Mouse (Mus musculus): Measurements from ENCODE around the gene Kctd18.

The Kctd18 gene

DNA sequence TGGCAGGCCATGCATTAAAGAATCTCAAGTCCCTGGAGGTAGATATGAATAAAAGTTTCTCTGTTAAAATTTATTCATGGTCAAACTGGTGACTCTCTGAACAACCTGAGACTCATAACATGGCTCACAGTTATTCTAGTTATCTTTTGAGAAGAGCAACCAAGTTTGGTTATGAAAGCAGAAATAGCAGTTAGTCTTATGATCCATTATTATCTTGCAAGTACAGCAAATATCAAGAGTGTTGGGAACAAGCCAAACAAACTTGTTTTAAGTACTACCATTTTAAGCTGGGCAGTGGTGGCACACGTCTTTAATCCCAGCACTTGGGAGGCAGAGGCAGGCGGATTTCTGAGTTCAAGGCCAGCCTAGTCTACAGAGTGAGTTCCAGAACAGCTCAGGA, 27.5 kb downstream of the Kctd18 start:
- DNase-seq (ENCODE audit: low spot score) = no peak

DNA sequence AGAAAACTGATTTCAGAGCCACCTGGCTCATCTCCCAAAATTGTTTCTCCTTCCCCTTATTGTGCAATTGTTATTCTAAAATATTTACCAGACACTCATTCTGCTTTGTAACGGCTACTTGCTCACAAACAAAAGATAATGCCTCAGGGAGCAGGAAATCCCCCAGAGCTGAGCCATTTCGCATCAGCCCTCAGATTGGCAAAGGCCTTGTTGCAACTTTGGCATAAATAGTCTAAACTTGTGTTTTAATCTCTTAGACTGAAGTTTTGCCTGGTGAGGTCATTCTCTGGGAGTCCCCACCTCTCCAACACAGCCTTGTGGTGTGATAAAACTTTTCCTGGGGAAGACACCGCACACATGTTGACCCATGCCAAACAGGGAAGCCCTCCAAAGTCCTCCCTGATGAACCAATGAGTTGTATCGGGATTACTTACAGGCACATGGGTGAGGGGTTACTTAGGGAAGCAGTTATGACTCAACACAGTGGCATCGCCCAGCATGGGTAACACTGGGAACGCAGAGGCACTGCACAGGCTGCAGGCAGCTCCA, 29.6 kb downstream of the Kctd18 start:
- peak; percentile 92 for DNase-seq (ENCODE audit: low spot score)

DNA sequence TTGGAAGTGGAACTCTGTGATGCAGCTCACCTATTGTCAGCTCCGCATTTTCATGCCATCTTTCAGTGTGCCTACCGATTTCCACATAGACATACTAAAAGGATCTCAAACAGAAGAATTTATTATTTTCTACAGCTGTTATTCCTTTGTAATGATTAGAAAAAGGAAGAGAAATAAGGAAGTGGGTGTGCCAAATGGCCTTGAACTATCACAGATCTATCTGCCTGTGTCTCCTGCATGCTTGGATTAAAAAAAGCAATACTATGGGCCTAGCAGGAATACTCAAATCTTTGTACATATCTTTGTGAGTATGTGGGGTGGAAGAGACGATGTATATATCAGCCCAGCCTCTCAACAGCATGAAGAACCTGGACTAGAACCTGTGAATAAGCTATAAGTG, 41.9 kb downstream of the Kctd18 start:
- no peak for DNase-seq (ENCODE audit: low spot score)

DNA sequence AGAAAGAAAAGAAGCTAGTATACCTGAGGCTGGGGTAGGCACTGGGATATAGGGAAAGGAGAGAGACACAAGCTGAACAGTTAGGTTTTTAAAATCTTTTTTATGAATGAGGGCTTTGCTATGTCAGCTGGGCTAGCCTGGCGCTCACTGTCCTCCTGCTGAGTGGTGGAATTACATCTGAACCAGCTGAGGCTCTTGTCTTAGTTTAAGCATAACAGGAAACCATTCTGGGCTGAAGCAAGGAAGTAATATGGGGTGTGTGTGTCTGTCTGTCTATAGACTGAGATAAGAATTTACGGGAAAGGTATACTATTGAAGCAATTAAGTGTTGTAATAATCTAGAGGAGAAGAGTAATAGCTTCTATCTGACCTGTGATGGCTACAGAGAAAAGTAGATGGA, 47.2 kb downstream of the Kctd18 start:
- no peak for DNase-seq (ENCODE audit: low spot score)

DNA sequence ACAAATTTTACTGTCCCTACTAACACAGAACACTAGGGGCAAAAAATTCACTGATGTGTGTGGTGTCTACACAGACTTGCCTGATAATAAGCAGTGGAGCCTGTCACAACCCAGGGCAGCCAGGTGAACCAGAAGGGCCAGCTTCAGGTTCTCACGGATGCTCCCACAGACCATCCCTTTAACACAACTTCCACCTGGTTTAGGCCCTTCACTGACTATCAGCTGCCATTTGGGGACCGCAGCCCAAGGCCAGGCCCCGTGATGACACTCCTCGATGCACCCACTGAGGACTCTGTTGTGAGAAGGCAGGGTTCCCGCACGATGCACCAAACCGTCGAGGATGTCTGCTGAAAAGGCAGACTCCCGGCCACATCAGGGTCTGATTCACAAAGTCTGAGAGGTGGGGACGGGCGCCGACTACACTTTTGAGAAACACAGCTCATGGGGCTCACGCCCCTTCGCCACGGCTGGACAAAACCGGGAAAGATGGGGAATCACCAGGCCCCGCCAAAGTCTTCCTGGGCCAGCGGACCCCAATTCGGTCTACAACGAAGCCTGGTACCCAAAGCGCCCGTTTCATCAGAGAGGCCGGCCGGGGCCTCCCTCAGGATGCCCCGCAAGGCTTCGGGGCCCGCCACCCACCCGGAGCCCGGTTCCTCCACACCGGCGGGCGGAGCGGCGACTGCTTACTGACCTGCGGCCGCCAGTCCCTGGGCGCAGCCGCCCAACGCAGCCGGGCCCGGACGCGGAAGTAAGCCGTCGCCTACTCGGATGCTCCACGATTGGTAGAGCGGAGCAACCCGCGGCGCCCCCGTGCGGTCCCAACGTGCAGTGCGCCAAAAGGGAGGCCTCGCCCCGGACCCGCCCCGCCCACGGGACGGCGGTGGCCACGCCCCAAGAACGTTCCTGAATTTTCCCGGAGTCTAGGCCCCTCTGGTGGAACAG, 49.2 kb downstream of the Kctd18 start:
- DNase-seq (ENCODE audit: low spot score) = peak; percentile 94

DNA sequence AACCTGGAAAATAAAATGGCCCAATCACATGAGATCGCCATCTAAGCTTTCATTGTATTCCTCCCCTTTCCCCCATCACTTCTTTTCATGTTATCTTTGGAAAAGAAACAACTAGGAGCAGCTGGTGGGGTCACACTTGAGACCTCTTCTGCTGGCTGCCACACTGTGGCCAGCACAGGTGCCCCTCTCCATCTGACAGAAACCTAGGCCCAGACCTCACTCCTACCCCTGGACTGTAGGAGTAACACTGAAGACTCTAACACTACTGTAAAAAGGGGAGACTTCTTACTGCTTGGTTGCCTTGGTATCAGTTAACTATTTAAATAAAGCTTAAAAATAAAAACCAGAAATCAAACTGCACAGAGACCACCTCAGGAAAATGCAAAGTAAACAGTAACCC, 63.0 kb downstream of the Kctd18 start:
- DNase-seq (ENCODE audit: low spot score) = no peak

DNA sequence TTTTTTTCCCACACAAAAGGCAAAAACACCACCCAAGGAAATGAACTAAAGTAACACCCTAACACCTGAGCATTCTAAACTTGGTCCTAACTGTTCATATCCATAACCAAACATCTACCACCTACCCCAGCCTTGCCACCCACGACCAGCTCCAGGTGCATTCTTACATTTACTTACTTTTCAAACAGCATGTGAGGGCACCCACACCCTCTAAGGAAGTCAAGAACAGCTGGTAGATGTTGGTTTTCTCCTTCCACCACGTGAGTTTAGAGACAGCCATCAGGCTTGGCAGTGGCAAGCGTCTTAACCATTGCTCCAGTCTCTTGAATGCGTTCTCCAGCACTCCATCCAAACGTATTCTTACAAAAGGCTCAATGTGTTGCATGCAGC, 64.4 kb downstream of the Kctd18 start:
- DNase-seq (ENCODE audit: low spot score) = no peak

DNA sequence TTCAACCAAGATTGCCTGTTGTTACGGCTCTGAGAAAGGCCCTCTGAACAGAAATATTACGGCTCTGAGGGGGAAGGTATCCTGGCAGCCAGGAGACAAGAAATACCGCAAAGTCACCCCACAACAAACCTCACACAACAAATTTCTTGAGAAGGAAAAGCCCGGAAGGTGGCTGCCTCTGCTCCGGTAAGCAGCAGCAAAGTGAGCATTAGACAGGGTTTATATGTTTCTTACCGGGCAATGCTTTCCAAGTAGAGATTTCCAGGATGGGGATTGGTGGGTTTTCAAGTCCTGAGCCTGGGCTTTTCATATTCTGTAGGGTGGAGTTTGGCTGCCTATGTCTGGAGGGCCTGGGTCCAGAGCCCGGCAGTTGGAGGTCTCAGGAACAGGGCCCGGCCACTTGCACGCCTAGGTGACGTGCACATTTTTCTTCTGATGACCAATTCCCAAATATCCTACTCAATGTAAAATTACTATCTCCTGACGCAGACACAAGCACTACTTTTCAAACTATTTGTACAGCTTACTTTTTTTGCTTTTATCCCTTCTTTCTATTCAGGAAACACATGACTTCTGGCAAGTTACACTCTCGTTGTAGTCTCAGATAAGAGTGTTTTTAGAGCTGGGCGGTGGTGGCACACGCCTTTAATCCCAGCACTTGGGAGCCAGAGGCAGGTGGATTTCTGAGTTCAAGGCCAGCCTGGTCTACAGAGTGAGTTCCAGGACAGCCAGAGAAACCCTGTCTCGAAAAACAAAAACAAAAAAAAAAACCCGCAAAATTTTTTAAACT, 65.0 kb downstream of the Kctd18 start:
- no peak for DNase-seq (ENCODE audit: low spot score)

DNA sequence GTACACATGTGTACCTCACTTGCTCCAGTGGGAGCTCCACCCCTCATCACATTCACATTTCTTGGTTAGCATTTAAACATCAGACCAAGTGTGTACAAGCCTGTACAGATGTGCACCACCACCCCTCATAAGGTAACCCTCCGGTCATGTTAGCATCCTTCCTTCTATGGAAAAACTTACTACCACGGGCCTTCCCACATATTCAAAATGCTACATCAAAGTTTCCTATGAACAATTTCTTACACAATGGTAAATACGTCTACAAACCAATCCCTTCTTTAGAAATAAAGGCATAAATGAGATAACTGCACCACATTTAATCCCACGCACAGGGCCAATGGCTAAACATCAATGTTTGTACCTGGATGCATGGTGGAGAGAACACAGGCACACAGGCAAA, 66.2 kb downstream of the Kctd18 start:
- no peak for DNase-seq (ENCODE audit: low spot score)

DNA sequence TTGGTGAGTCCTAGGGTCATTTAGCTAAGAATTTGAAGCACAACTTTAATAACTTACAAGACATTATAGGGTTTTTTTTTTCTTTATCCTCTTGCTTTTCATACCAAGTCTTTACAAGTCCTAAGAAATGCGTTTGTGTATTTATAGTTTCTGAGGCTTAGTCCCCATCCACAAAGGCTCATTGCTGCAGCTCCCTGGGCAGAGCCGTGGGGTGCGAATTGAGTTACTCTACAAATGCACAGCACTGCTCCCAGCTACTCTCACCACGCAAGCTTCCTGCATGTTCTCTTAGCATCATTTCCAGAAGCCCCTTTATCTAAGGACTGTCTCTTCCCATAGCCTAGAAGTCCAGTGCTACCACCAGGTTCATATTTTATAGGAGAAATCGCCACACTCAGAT, 69.0 kb downstream of the Kctd18 start:
- DNase-seq (ENCODE audit: low spot score) = no peak

DNA sequence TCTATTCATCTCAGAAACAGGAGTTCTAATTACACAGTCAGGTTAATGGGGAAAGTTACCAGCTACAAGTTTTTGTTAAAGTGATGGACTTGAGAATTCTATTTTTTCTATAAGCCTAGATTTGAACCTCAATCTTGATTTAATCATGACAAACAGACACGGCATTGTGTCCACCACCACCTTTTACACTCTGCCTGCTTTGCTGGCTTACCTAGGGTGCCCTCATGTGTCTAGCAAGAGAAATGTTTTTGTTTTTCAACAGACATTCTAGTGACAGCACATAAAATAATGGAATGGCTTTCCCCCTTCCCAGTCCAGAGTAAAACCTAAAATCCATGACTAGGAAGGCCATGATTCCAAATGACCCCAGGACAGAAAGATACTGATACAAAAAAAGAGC, 69.6 kb downstream of the Kctd18 start:
- peak; percentile 39 for DNase-seq (ENCODE audit: low spot score)

DNA sequence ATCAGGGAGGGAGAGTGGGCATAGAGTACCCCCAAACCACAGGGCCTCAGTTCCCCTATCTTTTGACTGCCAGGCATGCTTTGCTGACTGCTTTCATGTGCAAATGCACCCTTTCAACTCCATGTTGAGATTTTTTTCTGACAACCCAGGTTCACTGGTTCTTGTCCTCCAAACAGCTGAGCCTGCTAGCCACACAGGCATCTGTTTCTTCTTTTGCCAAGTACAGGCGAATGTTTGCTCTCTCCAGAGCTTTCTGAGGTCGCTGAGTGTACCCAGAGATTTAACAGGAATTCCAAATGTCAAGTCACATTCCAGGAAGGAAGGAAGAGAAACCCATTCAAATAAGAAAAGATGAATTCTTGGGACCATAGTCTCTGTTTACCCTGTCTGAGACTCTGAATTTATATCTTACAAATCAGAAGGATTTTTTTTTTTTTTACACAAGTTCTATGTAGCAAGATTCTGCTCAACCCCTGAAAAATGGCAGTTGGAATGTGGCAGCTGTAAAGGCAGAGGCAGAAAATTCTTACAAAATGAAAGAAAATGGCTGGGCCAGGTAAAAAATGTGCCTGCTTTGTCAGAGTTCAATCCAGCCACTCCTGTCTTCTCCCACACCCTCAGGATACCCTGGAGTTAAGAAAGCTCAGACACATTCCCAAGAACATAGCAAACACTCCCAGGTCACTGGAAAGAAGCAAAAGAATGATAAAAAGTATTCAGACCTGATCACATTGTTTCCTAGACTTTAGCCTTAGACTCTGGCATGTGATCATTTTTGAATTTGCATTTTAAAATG, 71.0 kb downstream of the Kctd18 start:
- no peak for DNase-seq (ENCODE audit: low spot score)

DNA sequence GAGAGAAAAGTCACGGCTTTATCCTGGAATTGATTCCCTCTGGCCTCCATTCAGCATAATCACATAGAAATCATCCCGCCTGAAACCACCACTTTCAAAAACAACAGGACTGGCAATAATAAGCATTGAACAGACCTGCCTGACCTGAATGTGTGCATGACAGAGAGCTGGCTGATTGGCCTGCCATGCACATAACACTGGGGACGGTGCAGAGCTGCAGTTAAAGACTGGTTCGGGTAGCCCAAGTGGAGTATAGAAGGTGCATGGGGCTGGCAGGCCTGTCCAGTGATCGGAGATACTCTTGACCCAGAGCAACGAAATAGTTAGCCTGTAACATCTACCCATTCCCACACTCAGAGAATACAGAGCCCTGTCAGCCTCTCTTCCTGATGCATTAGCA, 76.5 kb downstream of the Kctd18 start:
- DNase-seq (ENCODE audit: low spot score) = no peak

DNA sequence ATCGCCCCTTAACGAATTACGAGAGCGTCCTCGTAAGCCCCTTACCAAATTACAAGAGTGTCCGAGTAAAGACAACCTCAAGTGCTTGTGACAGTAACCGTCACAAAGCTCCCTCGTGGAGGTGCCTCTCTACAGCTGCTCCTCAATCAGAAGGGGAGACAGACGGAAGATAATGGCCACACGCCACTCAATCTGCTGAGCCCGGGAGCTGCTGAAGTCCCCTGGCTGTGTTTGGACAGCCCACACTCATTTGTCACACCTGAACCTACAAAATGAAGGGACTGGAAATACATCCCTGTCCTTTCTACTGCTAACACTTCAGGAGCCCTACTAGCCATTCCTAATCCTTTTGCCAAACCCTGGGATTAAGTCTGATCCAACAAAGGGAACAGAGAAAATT, 77.0 kb downstream of the Kctd18 start:
- DNase-seq (ENCODE audit: low spot score) = no peak

DNA sequence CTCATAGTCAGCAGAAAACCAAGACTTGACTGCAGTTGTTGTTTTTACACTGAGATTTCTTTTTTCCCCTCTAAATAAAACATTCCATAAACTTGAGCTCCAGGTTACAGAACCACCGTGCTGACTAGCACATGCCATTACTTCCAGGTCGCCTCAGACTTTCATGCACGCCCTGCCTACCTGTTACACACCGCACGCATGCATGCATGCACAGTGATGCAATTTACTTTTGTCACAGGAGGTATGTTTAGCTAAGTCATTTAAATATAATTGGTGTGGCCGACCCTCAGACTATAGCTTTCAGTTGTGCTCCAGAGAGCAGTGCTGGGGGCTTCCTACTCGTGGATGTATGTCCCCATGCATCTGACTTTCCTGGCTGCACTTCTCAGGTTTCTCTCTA, 77.7 kb downstream of the Kctd18 start:
- DNase-seq (ENCODE audit: low spot score) = no peak

DNA sequence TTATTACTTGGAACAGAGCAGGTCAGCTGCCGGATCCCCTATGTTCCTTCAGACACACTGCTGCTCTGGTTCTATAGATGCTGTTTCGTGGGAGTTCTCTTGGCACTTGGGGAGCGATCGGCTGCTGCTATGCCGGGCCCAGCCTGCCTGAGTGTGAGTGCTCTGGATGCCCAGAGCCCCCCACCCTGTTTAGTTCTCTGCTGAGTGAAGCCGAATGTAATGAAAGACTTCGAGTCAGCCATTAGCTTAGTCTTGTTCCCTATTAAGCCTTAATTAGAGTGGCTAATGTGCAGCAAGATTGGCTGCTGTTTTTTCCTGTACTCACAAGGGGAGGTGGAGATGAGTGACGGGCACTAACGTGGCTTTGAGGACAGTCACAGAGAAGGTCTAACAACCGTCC, 78.1 kb downstream of the Kctd18 start:
- no peak for DNase-seq (ENCODE audit: low spot score)

DNA sequence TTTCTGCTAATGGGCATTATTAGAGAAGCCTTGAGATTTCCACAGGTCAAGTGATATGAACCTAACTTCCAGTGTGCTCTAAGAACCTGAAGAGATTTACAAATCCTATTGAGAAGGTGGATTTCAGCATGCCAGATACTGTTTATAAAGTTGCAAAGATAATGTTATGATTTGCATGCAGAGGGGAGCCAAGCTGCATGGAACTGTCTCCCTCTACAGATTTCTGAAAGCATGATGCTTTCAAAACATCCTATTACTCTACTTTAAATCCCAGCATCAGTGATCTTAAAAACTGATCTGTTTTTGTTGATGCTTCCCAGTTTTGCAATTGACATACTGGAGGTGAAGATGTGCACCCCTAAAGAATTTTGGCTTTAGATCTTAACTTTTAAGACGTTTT, 84.5 kb downstream of the Kctd18 start:
- no peak for DNase-seq (ENCODE audit: low spot score)

DNA sequence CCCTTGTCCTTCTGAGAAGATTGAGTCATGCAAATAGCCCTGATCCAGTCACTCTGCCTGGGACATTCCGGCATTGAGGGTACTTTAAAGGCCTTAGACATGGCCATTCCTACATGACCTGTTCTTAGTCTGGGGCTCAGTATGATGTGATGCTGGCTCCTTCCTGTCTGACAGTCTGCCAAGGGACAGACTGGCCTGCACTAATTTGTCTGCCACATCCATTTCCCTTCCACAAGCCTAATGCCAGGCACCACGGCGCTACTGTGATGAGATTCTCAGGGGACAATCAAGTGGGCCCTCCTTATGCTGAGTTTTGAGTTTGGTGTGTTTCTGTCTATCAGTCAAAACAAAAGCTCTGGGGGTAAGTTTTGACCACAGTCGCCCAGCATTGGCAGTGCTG, 100.2 kb downstream of the Kctd18 start:
- no peak for DNase-seq (ENCODE audit: low spot score)

DNA sequence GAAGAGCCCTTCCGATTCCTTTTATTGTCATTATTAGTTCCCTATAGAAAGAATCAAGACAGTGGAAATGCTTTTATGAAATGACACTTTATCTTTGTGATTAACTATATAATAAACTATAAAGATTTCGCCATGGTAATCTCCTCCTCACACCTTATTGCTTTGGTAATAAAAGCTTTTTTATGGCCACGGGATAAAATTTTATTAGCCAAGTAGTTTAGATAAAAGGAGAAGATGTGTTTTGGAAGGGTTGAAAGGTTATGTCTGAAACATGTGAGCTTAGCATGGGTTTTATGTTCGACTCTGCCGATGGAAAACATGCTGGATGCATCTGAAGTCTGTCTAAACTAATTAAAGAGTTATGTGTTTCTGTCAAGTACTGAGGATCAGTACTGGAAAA, 101.4 kb downstream of the Kctd18 start:
- DNase-seq (ENCODE audit: low spot score) = no peak

DNA sequence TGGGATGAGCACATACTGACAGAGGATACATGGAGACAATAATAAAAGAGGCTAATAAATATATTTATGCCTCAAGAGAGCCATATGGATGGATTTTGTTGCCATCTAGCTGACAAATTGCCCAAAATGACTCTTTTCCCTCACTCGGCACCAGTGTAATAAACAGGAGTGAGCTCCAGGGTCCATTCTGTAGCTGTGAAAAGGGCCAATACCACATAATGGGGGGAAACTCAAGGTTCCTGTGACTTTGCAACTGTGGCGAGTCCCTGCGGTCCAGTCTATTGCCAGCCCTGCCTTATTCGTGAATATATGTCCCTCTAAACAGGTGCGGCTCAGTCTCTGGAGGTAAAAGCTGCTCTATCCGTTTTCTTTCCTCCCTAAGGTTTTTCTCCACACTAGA, 107.2 kb downstream of the Kctd18 start:
- DNase-seq (ENCODE audit: low spot score) = no peak

DNA sequence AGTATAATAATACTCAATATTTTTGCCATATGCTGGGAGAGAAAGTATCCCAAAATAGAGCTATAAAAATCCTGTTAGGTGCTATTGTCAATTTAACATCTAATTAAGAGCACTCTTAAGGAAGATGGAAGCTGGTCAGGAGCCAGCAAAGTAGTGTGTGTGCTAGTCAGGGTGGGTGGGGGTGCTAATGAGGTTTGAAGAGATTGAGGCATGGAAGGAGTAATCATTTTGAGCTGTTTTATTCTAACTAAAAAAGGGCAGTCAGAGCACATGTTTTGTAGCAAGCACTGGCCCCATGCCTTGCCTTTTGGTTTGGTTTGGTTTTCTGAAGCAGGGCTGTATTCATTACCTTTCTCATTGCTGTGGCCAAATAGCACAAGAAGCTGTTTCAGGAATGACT, 112.4 kb downstream of the Kctd18 start:
- DNase-seq (ENCODE audit: low spot score) = no peak

DNA sequence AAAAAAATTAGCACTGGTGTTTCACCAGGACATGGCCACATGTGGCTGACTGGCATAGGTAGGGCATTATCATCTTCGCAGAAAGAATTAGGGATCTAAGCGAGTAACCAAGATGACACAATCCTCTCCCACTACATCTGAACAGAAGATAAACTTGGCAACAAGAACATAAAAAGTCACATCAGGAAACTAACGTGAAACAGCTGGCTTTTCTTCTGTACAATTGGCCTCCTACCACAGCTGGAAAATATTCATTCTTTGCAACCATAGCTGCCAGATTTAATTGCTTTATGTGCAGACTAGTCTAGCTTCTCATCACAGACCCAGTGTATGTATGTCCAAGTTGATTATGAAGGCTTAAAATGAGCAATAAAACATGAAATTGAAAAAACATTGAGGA, 112.8 kb downstream of the Kctd18 start:
- DNase-seq (ENCODE audit: low spot score) = no peak
